Mouse (Mus musculus) cortical plate, adult 2 months (tissue): ENCODE results near the gene Tamm41. TPM values are rescaled to one million over a fixed set of nuclear protein-coding genes. Genes with fewer than 3 reads are reported as not detected.

ENCODE experiments used
- H3K27ac ChIP-seq: fragments of 200-500 bp; 2 replicates; pipeline ENCODE4 v1.5.1; 2012; ENCODE audit warnings: low read length, control low read depth, inconsistent platforms; ENCODE audit not compliant: insufficient read depth
- H3K4me1 ChIP-seq: fragments of 200-500 bp; 2 replicates; pipeline ENCODE4 v1.6.1; 2011; ENCODE audit warnings: low read length; ENCODE audit not compliant: control insufficient read depth, insufficient read depth
- H3K4me3 ChIP-seq: fragments of 200-500 bp; 2 replicates; pipeline ENCODE4 v1.5.1; 2011; ENCODE audit warnings: mild to moderate bottlenecking, low read length, control low read depth; ENCODE audit not compliant: insufficient read depth
- CTCF ChIP-seq: fragments of 200-500 bp; IDR thresholded peaks from 2 replicates; pipeline ENCODE4 v1.5.1; 2011; ENCODE audit warnings: mild to moderate bottlenecking, control low read depth, low read length; ENCODE audit not compliant: insufficient read depth; ENCODE audit errors: extremely low read depth
- POLR2A ChIP-seq: fragments of 200-500 bp; IDR thresholded peaks from 2 replicates; pipeline ENCODE4 v1.6.1; 2011; ENCODE audit warnings: mild to moderate bottlenecking, low read length, control low read depth; ENCODE audit not compliant: insufficient read depth; ENCODE audit errors: extremely low read depth
- polyA plus RNA-seq: library from polyadenylated mRNA; depleted of rRNA; stranded (reverse); fragments of >200 nt; gene quantifications from 2 replicates; pipeline ENCODE4 v1.2.3, GENCODE M21; 2012; rRNA removed

The Tamm41 gene
- 18.4 and 20.2 TPM in 2 replicates for polyA plus RNA-seq

DNA sequence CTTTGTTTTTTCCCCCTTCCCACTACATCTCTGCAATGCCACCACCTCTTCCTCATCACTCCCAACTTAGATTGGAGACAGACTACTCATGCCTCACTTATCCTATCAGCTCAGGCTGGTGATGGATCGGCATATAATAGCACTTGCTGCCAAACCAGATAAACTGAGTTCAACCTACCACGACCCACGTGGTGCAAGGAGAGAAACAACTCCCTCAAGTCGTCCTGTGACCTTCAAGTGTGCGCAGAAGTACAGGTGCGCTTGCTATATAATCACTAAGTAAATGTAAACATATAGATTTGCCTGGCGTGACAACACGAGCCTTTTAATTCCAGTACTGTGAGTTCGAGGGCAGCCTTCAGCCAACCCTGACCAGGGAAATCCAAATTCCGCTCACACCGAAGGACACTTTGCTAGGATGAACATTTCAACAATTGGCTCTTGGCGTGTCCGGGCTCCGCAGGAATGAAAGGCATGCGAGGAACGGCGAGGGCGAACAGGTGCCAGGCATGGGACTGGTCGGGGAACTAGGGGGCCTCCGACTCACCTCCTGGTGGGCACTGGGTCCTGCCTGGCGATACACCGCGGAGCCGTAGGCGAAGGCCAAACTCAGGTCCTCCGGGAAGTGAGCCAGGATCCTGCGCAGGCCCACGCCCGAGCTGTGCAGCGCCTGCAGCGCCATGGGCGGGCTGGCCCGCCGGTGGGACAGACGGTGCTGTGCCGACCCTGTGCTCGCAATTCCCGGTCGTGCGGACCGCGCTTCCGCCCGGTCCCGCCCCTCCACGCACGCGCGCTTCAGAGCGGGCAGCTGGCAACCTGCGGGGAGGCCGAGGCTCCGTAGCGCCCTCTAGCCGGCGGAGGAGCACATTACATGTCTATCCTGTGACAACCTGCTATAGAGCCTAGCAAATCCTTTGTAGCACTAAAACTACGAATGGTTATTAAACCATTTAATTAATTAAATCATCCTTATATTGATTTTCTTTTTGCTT is at the start of gene Tamm41:
TSS of gene Tamm41 (minus strand) at position 774 of the 992 bp plus-strand sequence.
- TF ChIP-seq CTCF (peak; percentile 89), POLR2A (0 out of 2 replicates have a peak, but pooled peaks have one; percentile 24)
- H3K4me1 ChIP-seq = no peaks in the 10 kb centered on the region
- H3K4me3 ChIP-seq = peak within 1 kb of the TSS; percentile 59
- no peak within 1 kb of the TSS for H3K27ac ChIP-seq

DNA sequence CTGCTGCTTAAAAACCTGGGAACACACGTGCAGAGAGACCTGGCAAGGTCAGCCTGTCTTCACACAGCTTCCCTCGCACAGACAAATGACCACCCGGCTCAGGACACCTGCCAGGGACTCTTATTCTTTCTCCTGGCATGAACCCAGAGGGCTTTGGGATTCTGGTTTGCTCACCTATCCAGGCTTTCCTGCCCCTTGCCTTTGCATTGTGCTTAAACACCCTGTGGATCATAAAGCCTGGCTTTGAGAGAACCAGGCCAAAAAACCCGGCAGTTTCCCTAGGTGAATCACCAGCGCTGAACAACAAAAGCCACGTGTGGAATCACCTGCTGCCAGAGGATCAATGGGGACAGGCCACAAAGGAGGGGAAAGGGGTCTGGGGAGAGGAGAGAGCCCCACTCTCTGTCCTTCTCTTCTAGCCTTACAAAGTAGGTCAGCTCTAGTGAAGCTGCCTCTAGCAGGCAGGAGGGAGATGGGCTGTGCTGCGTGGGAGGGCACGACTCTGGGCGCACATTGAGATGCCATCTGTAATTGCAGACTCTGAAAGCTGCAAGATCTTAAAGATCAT is 47.7 kb upstream of the Tamm41 start:
- TF ChIP-seq POLR2A (no peak), CTCF (no peak)
- Histone ChIP-seq H3K27ac (peak overlapping the region; percentile 54; the same call in 1 of the 2 replicates), H3K4me3 (no peak overlapping the region), H3K4me1 (peaks cover 7% of the 10 kb centered on the region)

DNA sequence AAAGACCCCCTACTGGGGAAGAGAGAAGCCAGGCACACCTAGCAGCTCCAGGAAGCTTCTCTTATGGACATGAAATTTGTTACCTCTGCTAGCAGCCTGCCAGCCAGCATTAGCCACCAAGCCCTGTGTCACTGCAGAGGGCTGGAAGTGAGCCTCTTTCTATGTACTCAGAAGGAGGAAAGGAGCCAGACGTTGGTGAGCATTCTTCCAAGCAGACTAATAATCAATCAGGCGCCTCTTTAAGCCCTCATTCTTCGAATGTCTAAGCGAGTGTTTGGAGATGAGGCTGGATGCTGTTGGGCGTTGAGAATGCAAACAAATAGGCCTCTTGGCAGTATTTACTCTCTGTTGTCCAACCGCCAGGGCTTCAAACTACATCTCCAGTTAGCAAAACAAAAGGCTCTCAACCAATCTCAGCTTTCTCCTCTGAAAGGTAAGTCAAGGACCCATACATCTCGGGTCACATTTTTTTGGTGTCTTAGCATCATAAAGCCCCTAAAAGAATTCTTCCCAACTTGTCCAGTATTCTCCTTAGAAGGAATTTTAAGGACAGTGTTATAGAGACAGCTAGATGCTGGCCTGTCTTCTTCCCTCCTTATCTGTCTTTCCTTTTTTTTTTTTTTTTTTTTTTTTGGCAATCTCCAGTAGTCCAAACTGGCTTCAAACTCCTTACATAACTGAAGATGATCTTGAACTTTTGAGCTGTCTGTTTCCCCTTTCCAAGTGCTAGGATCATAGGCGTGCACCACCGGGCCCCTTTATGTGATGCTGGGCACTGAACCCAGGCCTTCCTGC is 39.3 kb upstream of the Tamm41 start:
- Histone ChIP-seq H3K4me1 (no peaks in the 10 kb centered on the region), H3K4me3 (no peak overlapping the region), H3K27ac (no peak overlapping the region)
- TF ChIP-seq CTCF = no peak
- TF ChIP-seq POLR2A = no peak

DNA sequence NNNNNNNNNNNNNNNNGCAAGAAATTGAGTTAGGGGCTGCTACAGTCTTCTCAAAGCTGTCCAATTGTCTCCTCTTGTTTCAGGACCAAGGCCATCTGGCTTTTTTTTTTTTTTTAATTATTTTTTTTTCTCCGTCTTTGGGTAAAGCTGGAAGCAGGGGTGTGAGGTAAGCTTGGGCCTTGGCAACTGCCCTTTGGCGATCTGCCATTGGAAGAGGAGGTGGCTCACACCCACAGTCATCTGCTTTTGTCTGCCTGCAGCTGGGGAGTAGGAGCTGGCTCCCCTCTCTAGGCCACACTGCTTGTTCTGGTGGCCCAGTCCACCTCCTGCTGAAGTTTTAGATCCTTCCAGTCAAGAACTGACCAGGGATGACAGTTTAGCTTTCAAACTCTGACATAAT is 34.3 kb upstream of the Tamm41 start:
- no peaks in the 10 kb centered on the region for H3K4me1 ChIP-seq
- H3K27ac ChIP-seq = no peak overlapping the region
- TF ChIP-seq POLR2A = no peak
- no peak overlapping the region for H3K4me3 ChIP-seq

DNA sequence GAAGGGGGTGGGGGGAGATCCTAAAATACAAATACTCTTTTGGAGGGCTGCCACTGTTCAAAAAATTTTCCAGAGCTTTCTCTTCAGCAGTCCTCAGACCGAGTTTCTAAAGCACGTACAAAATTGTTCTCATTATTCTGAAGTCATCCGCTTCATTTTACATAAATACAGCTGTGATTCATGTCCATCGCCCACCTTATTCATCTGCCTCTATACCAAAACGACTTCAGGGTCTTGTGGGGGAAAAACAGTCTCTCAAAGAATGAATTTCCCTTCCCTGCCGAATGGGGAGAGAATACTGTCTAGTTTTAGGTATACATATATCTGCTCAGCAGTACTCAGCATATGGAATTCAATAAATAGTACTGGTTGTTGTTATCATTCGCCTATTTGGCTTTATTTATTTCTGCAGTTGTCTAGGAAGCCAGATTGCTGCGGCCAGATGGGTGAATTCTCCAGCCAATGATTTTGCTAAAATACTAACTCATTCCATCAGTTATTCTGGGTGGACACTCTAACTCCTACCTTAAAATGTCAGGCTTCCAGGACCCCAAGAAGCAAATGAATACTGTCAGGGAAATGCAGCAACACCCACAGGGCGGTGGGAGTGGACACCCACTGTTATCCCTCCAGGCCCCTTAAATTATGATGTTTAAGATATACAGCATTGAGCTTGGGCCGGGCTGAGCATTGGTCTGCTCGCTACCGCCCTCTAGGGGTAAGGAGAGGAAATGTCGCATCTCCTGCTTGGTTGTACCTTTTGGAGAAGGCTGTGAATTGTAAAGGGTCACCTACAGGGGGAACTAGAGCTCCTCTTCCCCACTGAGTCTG is 27.9 kb upstream of the Tamm41 start:
- TF ChIP-seq CTCF = peak; percentile 70
- TF ChIP-seq POLR2A = no peak
- Histone ChIP-seq H3K4me3 (no peak overlapping the region), H3K4me1 (no peaks in the 10 kb centered on the region; the same call in 1 of the 2 replicates), H3K27ac (peak overlapping the region; percentile 38; the same call in 1 of the 2 replicates)

DNA sequence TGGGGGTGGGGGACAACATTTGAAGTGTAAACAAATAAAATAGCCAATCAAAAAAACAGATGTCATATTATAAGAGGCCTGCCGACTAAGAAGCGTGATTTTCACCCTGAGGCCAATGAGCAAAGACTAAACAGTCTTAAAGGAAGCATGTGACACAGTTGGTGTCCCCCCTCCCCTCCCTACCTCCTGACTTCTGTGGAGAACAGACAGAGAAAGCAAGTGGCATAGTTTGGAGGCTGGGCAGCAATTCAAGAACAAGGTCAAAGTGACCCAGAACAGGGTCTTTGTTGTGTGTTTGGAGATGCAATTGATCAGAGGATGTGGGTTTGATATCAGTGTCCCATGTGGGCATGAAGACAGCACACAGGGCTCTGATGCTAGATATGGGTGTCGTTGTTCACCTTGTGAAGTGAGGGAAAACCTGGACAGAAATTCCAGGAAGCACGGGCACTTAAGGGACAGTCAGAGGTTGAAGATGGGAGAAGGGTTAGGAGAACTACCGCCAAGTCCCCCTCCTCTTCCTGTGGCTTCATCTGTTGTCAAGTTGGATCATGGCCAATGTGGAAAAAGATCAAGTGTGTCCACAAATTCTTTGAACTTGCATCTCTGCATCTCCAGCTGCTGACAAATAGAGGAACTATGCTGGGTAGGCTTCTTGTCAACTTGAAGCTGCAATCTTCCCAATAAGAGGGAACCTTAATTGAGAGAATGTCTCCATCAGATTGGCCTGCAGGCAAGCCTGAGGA is 25.1 kb upstream of the Tamm41 start:
- TF ChIP-seq POLR2A (no peak), CTCF (no peak)
- Histone ChIP-seq H3K4me3 (no peak overlapping the region), H3K27ac (no peak overlapping the region), H3K4me1 (peaks cover 2% of the 10 kb centered on the region; the same call in 1 of the 2 replicates)

DNA sequence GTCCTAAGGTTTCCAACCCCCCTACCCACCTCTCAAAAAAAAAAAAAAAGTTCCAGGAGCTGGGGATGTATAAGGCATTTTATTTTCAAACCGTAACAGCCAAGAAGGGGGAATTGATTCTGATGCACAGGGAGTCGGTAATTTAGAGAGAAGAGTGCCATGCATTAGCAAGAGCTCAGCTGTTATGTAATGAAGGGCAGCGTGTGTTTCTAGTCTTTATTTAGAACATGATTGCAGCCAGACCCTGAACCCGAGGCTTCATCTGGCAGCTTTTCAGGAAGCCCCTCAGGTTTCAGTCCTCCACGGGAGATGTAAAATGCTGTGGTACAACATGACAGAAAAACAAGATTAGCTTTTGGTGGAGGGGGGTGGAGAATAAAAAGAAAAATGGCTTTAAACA is 21.6 kb upstream of the Tamm41 start:
- H3K27ac ChIP-seq = 0 out of 2 replicates have a peak overlapping the region, but pooled peaks have one; percentile 61

DNA sequence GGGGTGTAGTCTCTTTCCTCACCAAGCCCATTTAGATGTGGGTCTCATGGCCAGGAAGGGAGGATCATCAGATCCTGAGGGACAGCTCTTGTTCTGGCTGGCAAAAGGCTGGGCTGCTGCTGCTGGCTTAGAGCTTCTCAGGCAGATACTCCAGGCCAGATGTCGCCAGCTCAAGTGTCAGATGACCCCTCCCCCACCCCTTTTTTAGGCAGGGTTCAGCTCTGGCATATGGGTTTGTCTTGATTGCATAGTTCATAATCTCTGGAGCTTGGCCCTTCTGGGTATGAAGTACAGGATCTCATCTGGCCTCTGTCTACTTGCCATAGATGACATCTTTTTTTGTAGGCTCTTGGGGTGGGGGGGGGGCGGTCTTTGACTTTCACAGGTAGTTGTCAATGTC is 19.0 kb upstream of the Tamm41 start:
- H3K4me1 ChIP-seq = peaks cover 2% of the 10 kb centered on the region
- no peak overlapping the region for H3K4me3 ChIP-seq
- TF ChIP-seq POLR2A (no peak), CTCF (no peak)
- no peak overlapping the region for H3K27ac ChIP-seq

More for the DNA sequence above, 21.6 kb upstream of the Tamm41 start:
- H3K4me3 ChIP-seq = no peak overlapping the region
- no peak for TF ChIP-seq POLR2A
- no peak for TF ChIP-seq CTCF
- H3K4me1 ChIP-seq = peaks cover 2% of the 10 kb centered on the region
